ENCODE assay signal across 21 mouse cellular contexts in the genomic region with DNA sequence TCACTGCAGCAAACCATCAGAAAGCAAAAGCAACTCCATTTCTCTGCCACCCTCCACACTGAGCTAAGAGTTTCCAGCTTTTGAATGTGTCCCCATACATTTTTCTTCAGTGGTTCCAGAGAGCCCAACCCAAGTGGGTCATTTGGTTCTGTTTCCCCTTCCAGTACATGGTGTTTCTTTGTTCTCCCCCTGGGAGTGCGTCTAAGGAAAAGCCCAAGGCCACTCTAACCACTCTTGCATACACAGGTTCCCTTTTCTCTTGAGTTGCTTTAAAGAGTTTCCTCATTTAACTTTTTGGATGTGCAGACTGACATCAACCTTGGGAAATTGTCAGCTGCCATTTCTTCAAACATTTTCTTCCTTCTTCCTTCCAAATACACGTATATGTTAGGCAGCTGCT. TPM values are rescaled to one million over a fixed set of nuclear protein-coding genes. Genes with fewer than 3 reads are reported as not detected.
DNase-seq lines count a peak whose midpoint lies in the region; ATAC-seq and TF ChIP-seq lines count a peak whose summit lies in the region.
"Had no signal": no experiment of that assay in that cellular context is flagged by ENCODE, and none has a peak within 500 bp of the region (broad histone marks: within the 10 kb centered on the region; RNA-seq: fewer than 3 reads in every experiment).

No protein-coding gene starts in this region.

- peak; percentile 86 for DNase-seq in heart, adult 11 months
- DNase-seq in heart, postnatal 4 days = no peak
- DNase-seq in 416B (ENCODE audit: low read depth) = peak; percentile 74
- DNase-seq in kidney, adult 18-20 months = no peak
- no peak for DNase-seq in layer of hippocampus, adult 11-12 months (ENCODE audit: low spot score)
- DNase-seq: adrenal gland, adult 8-10 months; cerebellum, adult 18-20 months; lung, postnatal 10 days; right cerebral cortex, postnatal 4 days had no signal

- no peak for ATAC-seq in intestine, postnatal 0 days
- ATAC-seq: forebrain, embryonic 15.5 days; hindbrain, embryonic 16.5 days; intestine, embryonic 16.5 days; midbrain, embryonic 16.5 days; Patski had no signal

- peaks cover 86% of the 10 kb centered on the region for H3K79me2 ChIP-seq in macrophage (ENCODE audit: inconsistent target)

- TF ChIP-seq POLR2A in bone marrow, adult 2 months (IDR thresholded peaks at IDR 0.05; ENCODE audit: borderline replicate concordance, control insufficient read depth, low read depth, low read length) = no peak

- peak overlapping the region; percentile 61; the same call in 1 of the 2 replicates for H3K27ac ChIP-seq in bone marrow, adult 2 months (ENCODE audit: control insufficient read depth, insufficient read depth, low read depth, low read length, poor library complexity)
- H3K27ac ChIP-seq in macrophage = peak overlapping the region; percentile 59
- H3K27ac ChIP-seq in intestine, postnatal 0 days (ENCODE audit: low read depth, low read length) = no peak overlapping the region
- H3K27ac ChIP-seq: forebrain, embryonic 15.5 days; heart, embryonic 13.5 days; kidney, postnatal 0 days; limb, embryonic 15.5 days; stomach, postnatal 0 days had no signal

- TF ChIP-seq CTCF in bone marrow, adult 2 months (IDR thresholded peaks at IDR 0.05; ENCODE audit: control insufficient read depth, insufficient read depth, low read length) = no peak
- no peak for TF ChIP-seq CTCF in intestine, postnatal 0 days (IDR thresholded peaks at IDR 0.05; ENCODE audit: low read depth)

- no peak overlapping the region for H3K4me3 ChIP-seq in bone marrow, adult 2 months (replicated peaks; ENCODE audit: control insufficient read depth, low read depth, low read length)
- H3K4me3 ChIP-seq in macrophage (ENCODE audit: inconsistent target) = no peak overlapping the region
- H3K4me3 ChIP-seq in intestine, postnatal 0 days (ENCODE audit: low read depth, low read length) = no peak overlapping the region
- H3K4me3 ChIP-seq: forebrain, embryonic 15.5 days; heart, embryonic 13.5 days; limb, embryonic 15.5 days had no signal

- no peaks in the 10 kb centered on the region for H3K27me3 ChIP-seq in intestine, postnatal 0 days (replicated peaks; ENCODE audit: control insufficient read depth, insufficient read depth, low read length)
- H3K27me3 ChIP-seq: forebrain, embryonic 15.5 days; heart, embryonic 13.5 days; limb, embryonic 15.5 days; Patski had no signal

- peaks cover 1% of the 10 kb centered on the region; the same call in 1 of the 2 replicates for H3K4me1 ChIP-seq in bone marrow, adult 2 months (ENCODE audit: control insufficient read depth, insufficient read depth, low read length)
- no peaks in the 10 kb centered on the region for H3K4me1 ChIP-seq in intestine, postnatal 0 days (replicated peaks; ENCODE audit: control insufficient read depth, insufficient read depth, low read length)
- H3K4me1 ChIP-seq: limb, embryonic 15.5 days had no signal

- WGBS in bone marrow, adult 2 months = 10% methylated on average over 2 of the region's 2 CpGs
- 4% methylated on average over 2 of the region's 2 CpGs for WGBS in macrophage (ENCODE audit: missing documents)
- 81% methylated on average over 2 of the region's 2 CpGs for WGBS in intestine, postnatal 0 days

- no peak overlapping the region for H3K9ac ChIP-seq in intestine, postnatal 0 days (ENCODE audit: low read depth, low read length)
- H3K9ac ChIP-seq: forebrain, embryonic 15.5 days; heart, embryonic 13.5 days; limb, embryonic 15.5 days had no signal

- 0 out of 2 replicates have a peak, but pooled peaks cover 5% of the 10 kb centered on the region for H3K36me3 ChIP-seq in macrophage (ENCODE audit: inconsistent target)
- no peaks in the 10 kb centered on the region for H3K36me3 ChIP-seq in intestine, postnatal 0 days (ENCODE audit: control insufficient read depth, insufficient read depth)
- H3K36me3 ChIP-seq: heart, embryonic 13.5 days; limb, embryonic 15.5 days had no signal

- H3K9me3 ChIP-seq in intestine, postnatal 0 days (ENCODE audit: control insufficient read depth) = no peaks in the 10 kb centered on the region
- H3K9me3 ChIP-seq: forebrain, embryonic 15.5 days; heart, embryonic 13.5 days; limb, embryonic 15.5 days had no signal

- H3K4me2 ChIP-seq in intestine, postnatal 0 days (replicated peaks; ENCODE audit: low read depth) = no peak overlapping the region
- H3K4me2 ChIP-seq: forebrain, embryonic 15.5 days; heart, embryonic 13.5 days; limb, embryonic 15.5 days had no signal

RNA-seq across cellular contexts. Expression of a gene that starts 10.0 kb away (rescaled TPM):
- 10 to 100 TPM; 29.2 to 32.6 TPM for total RNA-seq in heart, postnatal 4 days (2021)
- polyA plus RNA-seq in bone marrow, adult 2 months (2011; ENCODE audit: insufficient read depth, insufficient read length, low replicate concordance, missing spikeins) = 17.2 and 38.2 TPM in 2 replicates
- total RNA-seq in macrophage (2018; cell fraction: chromatin; rRNA removed) = 100 to 1,000 TPM; 395 to 919 (median 673) TPM
- total RNA-seq in macrophage (2018; cell fraction: cytosol; rRNA removed) = 100 to 1,000 TPM; 127 to 236 (median 170) TPM
- 100 to 1,000 TPM; 254 to 727 (median 441) TPM for total RNA-seq in macrophage (2018; cell fraction: nucleus; rRNA removed)
- 79.6 to 138 TPM (median 127 TPM) in 3 replicates for polyA plus RNA-seq in macrophage (2018)
- 15.8 and 16.6 TPM in 2 replicates for polyA plus RNA-seq in intestine, postnatal 0 days (2015; fragmentation: Nextera tagmentation; extraction: Ambion mirVana)

RNA-seq across cellular contexts. Expression of a gene that starts 43.2 kb away (rescaled TPM):
- 10 to 100 TPM; 31.9 to 36.7 TPM for total RNA-seq in heart, postnatal 4 days (2021)
- polyA plus RNA-seq in bone marrow, adult 2 months (2011; ENCODE audit: insufficient read depth, insufficient read length, low replicate concordance, missing spikeins) = 44.3 and 72.0 TPM in 2 replicates
- total RNA-seq in macrophage (2018; cell fraction: chromatin; rRNA removed) = 100 to 1,000 TPM; 359 to 787 (median 644) TPM
- total RNA-seq in macrophage (2018; cell fraction: cytosol; rRNA removed) = 10 to 100 TPM in 25 of 26 experiments, 1 to 10 TPM in 1; 9.1 to 46.0 (median 13.5) TPM
- 100 to 1,000 TPM; 196 to 518 (median 362) TPM for total RNA-seq in macrophage (2018; cell fraction: nucleus; rRNA removed)
- 23.7 to 51.4 TPM (median 36.2 TPM) in 3 replicates for polyA plus RNA-seq in macrophage (2018)
- 17.3 and 19.1 TPM in 2 replicates for polyA plus RNA-seq in intestine, postnatal 0 days (2015; fragmentation: Nextera tagmentation; extraction: Ambion mirVana)

Comparison
In these comparisons a context has a peak if more than half of its experiments do, and no peak if none do; other contexts are left out.
1. DNase-seq: peak in heart, adult 11 months (single experiment) and 416B (single experiment); none in heart, postnatal 4 days (single experiment), kidney, adult 18-20 months (single experiment) and layer of hippocampus, adult 11-12 months (single experiment).